Mouse (Mus musculus): ENCODE measurements at regions not wholly inside any gene's neighbourhood (a gene's known extent, or its start where the extent isn't known, plus 50 kb on each side); places are given as distances from the start of the nearest gene placed in this dataset.

DNA sequence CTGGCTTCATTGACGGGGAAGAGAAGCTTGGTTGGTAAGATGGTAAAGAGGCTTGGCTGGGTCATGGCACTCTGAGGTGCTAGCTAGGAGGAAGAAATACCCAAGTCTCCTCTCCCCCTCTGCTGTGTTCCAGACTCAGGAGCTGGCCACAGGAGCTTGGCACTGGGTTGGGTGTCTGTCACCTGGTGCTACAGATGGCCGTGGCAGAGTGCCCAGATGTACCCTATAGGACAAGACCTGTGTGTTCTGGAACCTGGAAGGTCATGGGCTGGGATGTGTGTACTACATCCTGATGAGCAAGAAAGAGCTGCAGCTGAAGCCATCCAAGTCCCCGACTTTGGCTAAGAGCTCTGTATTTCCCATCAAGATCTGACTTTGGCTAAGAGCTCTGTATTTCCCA, 72.4 kb downstream of the Nupl2 start:
- no peaks in the 10 kb centered on the region for H3K4me1 ChIP-seq
- 84% methylated on average over 3 of the region's 3 CpGs for WGBS
- H3K27me3 ChIP-seq = no peaks in the 10 kb centered on the region
- H3K27ac ChIP-seq = no peak overlapping the region
- no peak overlapping the region for H3K4me2 ChIP-seq (replicated peaks)
- H3K9me3 ChIP-seq = no peaks in the 10 kb centered on the region
- H3K9ac ChIP-seq = no peak overlapping the region
- no peak for ATAC-seq (ENCODE audit: insufficient number of reproducible peaks, insufficient read depth, low FRiP score, low TSS enrichment)
- H3K4me3 ChIP-seq = no peak overlapping the region
- H3K36me3 ChIP-seq = no peaks in the 10 kb centered on the region

DNA sequence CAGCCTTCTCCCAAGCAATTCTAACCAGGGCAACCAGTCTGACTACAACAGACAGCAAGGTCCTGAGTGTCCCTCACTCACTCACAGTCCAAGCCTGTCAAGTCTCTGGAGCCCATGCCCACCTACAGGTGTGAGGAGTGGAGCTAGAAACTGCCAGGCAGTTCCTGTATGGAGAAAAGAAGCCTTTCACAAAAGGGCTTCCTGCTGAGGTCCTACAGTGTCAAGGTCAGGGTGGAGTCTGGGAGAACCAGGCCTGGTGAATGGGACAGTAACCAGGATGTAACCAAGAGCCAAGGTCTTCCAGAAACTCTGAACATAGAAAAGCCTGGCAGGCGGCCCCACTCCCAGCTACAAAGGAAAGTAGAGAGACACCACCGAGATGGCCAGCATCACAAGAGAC, 74.2 kb downstream of the Nupl2 start:
- H3K4me2 ChIP-seq (replicated peaks) = no peak overlapping the region
- H3K4me1 ChIP-seq = no peaks in the 10 kb centered on the region
- no peak overlapping the region for H3K4me3 ChIP-seq
- no peak for ATAC-seq (ENCODE audit: insufficient number of reproducible peaks, insufficient read depth, low FRiP score, low TSS enrichment)
- H3K27me3 ChIP-seq = no peaks in the 10 kb centered on the region
- H3K9ac ChIP-seq = no peak overlapping the region
- H3K36me3 ChIP-seq = no peaks in the 10 kb centered on the region
- no peaks in the 10 kb centered on the region for H3K9me3 ChIP-seq
- H3K27ac ChIP-seq = no peak overlapping the region
- WGBS = 65% methylated on average over 2 of the region's 2 CpGs

DNA sequence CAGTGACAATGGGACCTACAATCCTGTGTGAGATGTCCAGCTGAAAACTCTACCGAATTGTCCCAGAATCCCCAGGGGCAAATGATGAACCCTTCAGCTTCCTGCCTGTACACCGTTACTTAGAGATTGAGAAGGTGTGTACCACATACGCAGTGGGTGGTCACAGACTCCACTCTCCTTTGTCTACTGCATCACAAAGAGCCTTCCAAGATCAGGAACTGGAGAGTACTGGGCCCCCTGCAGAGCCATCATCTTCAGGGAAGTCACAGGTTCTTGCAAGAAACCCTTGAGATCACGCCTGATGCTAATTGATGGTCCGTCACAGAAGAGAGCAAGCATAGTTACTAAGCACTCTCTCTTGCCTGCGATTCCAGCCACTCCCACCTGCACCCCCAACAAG, 79.4 kb downstream of the Nupl2 start:
- Histone ChIP-seq H3K9me3 (no peaks in the 10 kb centered on the region), H3K27me3 (no peaks in the 10 kb centered on the region), H3K27ac (no peak overlapping the region), H3K9ac (no peak overlapping the region), H3K4me1 (no peaks in the 10 kb centered on the region), H3K36me3 (no peaks in the 10 kb centered on the region), H3K4me2 (replicated peaks) (no peak overlapping the region), H3K4me3 (no peak overlapping the region)
- no peak for ATAC-seq (ENCODE audit: insufficient number of reproducible peaks, insufficient read depth, low FRiP score, low TSS enrichment)
- WGBS = 80% methylated on average over 6 of the region's 6 CpGs

DNA sequence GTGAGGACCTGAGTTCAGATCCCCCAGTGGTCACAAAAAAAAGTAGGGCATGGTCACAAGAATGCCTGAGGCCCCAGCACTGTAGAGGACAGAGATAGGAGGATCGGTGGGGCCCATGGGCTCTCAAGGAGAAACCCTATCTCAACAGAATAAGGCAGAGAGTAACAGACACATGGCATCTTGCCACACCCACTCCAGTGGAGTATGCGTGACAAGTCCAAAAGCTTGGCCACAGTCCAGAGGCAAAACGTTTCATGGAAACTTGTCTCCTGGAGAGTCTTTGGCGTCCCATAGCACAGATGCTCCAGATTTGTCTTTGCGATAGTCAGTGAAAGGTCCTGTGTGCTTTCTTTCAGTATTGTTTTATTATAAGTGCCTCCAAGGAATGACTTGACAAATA, 90.7 kb downstream of the Nupl2 start:
- H3K27ac ChIP-seq = no peak overlapping the region
- H3K9ac ChIP-seq = no peak overlapping the region
- no peak overlapping the region for H3K4me2 ChIP-seq (replicated peaks)
- H3K4me1 ChIP-seq = no peaks in the 10 kb centered on the region
- H3K36me3 ChIP-seq = no peaks in the 10 kb centered on the region
- H3K4me3 ChIP-seq = no peak overlapping the region
- 83% methylated on average over 5 of the region's 5 CpGs for WGBS
- H3K27me3 ChIP-seq = no peaks in the 10 kb centered on the region
- ATAC-seq (ENCODE audit: insufficient number of reproducible peaks, insufficient read depth, low FRiP score, low TSS enrichment) = no peak
- 0 out of 2 replicates have a peak, but pooled peaks cover 5% of the 10 kb centered on the region for H3K9me3 ChIP-seq

DNA sequence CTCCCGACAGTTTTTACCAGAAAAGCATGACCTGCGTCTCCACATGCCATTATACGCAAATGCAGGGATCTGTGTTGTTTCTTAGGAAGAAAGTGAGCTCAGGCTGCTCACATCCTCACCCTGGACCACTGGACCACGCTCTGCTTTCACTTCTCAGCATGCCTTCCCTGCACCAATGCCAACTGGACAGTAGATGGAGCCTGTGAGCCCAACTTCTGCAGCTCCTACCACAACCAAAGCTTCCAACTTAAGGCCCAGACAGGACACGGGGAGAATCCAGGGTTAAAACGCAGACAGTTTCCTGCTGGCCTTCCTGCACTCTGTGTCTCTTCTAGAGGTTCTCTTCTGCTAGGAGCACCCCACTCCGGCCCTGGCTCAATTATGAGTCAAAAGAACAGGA, 90.3 kb downstream of the Kcnh2 start:
- no peaks in the 10 kb centered on the region for H3K27me3 ChIP-seq
- ATAC-seq (ENCODE audit: insufficient number of reproducible peaks, insufficient read depth, low FRiP score, low TSS enrichment) = no peak
- H3K27ac ChIP-seq = no peak overlapping the region
- H3K4me2 ChIP-seq (replicated peaks) = no peak overlapping the region
- 0 out of 2 replicates have a peak, but pooled peaks cover 5% of the 10 kb centered on the region for H3K9me3 ChIP-seq
- no peak overlapping the region for H3K4me3 ChIP-seq
- peaks cover 9% of the 10 kb centered on the region; the same call in 1 of the 2 replicates for H3K4me1 ChIP-seq
- H3K36me3 ChIP-seq = no peaks in the 10 kb centered on the region
- H3K9ac ChIP-seq = no peak overlapping the region
- WGBS = 12% methylated on average over 7 of the region's 7 CpGs

DNA sequence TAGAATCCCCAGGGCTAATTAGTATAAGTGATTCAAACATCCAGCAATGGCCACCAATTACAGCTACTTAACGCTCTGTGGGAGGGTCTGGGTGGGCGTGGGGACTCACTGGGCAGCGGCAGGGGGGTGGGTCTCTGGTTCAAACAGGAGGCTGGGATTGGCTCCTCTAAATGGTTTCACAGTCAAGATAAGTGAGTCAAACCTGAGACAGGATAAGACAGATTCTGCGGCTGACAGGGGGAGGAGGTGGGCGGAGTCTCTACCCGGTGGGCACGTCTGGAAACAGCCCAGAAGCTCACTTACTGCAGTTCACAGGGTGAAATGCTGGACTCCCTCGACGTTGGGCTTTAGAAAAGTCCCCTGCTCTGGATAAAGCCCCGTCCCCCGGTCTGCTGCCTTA, 89.3 kb downstream of the Kcnh2 start:
- Histone ChIP-seq H3K27me3 (no peaks in the 10 kb centered on the region), H3K4me1 (peaks cover 9% of the 10 kb centered on the region; the same call in 1 of the 2 replicates), H3K4me2 (replicated peaks) (no peak overlapping the region), H3K9me3 (0 out of 2 replicates have a peak, but pooled peaks cover 5% of the 10 kb centered on the region), H3K4me3 (no peak overlapping the region), H3K27ac (no peak overlapping the region), H3K36me3 (no peaks in the 10 kb centered on the region), H3K9ac (no peak overlapping the region)
- ATAC-seq (ENCODE audit: insufficient number of reproducible peaks, insufficient read depth, low FRiP score, low TSS enrichment) = no peak
- WGBS = 7% methylated on average over 11 of the region's 11 CpGs

DNA sequence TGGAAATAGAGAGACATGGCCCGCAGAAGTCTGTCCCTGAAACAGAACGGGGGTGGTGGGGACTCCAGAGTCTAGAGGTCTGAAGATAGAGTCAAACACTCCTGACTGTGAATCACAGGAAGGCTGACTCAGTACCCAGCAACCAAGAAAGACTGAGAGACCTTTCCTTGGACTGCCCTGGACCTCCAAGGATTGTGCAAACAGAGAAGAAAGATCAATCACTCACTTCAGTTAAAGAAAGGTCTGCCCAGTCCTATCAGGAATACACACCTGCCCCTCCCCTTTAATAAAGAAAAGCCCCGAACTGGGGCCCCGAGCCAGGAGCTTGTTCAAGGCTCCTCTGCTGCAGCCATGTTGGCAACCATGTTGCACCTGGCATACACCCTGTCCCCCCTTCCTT, 87.3 kb downstream of the Kcnh2 start:
- no peak overlapping the region for H3K4me3 ChIP-seq
- no peak overlapping the region for H3K9ac ChIP-seq
- H3K4me1 ChIP-seq = peaks cover 9% of the 10 kb centered on the region; the same call in 1 of the 2 replicates
- 83% methylated on average over 4 of the region's 4 CpGs for WGBS
- no peaks in the 10 kb centered on the region for H3K9me3 ChIP-seq
- no peak overlapping the region for H3K27ac ChIP-seq
- no peak for ATAC-seq (ENCODE audit: insufficient number of reproducible peaks, insufficient read depth, low FRiP score, low TSS enrichment)
- H3K4me2 ChIP-seq (replicated peaks) = no peak overlapping the region
- no peaks in the 10 kb centered on the region for H3K27me3 ChIP-seq
- no peaks in the 10 kb centered on the region for H3K36me3 ChIP-seq

DNA sequence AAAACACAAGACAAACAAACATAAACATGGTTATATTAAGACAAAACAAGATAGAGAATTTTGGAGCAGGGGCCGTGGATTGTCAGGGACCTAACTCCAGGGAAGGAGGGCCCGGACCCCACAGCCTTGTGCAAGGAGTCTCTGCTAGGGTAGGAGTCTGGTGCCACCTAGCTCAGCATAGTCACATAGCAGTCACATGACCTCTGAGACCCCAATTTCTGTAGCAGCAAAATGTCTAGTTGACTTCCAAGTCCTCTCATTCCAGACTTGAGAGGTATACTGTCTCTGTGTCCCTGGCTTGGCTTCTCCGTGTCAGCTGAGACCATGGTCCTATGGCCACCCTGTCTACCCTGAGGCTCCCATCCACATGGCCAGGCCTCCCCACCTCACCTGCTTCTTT, 86.0 kb downstream of the Kcnh2 start:
- whole genome bisulfite sequencing = 90% methylated on average over 3 of the region's 3 CpGs
- ATAC-seq (ENCODE audit: insufficient number of reproducible peaks, insufficient read depth, low FRiP score, low TSS enrichment) = no peak
- peaks cover 9% of the 10 kb centered on the region; the same call in 1 of the 2 replicates for H3K4me1 ChIP-seq
- no peaks in the 10 kb centered on the region for H3K9me3 ChIP-seq
- no peak overlapping the region for H3K4me3 ChIP-seq
- H3K4me2 ChIP-seq (replicated peaks) = no peak overlapping the region
- H3K27me3 ChIP-seq = no peaks in the 10 kb centered on the region
- no peak overlapping the region for H3K9ac ChIP-seq
- H3K27ac ChIP-seq = no peak overlapping the region
- no peaks in the 10 kb centered on the region for H3K36me3 ChIP-seq

DNA sequence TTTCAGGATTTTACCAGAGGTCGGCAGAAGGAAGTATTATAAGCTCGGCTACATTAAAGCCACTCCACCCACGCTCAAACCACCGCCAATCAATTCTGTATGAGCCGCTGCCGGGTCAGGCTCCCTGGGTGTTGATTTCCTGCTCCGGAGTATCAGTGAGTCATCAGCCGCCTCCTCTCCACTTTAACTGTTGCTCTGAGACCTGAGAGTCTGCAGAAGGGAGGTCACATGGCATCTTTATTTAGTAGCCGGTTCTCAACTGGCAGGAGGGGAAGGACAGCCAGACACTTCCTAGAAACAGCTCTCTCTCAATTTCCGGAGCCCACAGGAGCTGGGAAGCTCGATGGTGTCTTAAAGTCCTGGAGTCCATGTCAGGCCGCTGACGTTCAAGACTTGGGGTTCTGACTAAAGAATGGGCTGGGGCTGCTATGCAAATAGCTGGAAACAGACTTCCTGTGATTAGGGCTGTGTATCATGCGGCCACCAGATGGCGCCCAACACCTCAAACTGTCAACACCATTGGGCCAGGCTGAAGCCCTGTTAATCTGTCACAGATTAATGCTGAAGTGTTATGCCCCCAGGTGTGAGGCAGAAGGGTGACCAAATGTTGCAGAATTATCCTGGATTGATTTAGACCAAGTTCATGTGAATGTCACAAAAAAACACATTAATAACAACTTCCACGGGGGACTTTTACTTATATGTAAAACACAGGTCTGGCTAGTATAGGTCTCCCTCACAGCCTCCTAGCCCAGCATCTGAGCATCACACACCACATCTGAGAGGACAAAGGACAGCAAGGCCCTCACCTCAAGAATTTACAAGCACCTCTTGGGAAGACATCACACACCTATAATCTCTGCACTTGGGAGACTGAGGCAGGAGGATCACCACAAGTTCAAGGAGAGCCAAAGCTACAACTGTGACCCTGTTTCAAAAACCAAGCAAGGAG, 84.8 kb downstream of the Kcnh2 start:
- peak overlapping the region; percentile 19; the same call in 1 of the 2 replicates for H3K4me3 ChIP-seq
- no peaks in the 10 kb centered on the region for H3K9me3 ChIP-seq
- ATAC-seq (ENCODE audit: insufficient number of reproducible peaks, insufficient read depth, low FRiP score, low TSS enrichment) = no peak
- no peaks in the 10 kb centered on the region for H3K36me3 ChIP-seq
- H3K27ac ChIP-seq = no peak overlapping the region
- peaks cover 9% of the 10 kb centered on the region; the same call in 1 of the 2 replicates for H3K4me1 ChIP-seq
- peak overlapping the region; percentile 42 for H3K4me2 ChIP-seq (replicated peaks)
- WGBS = 16% methylated on average over 16 of the region's 16 CpGs
- no peak overlapping the region for H3K9ac ChIP-seq
- no peaks in the 10 kb centered on the region for H3K27me3 ChIP-seq
